Mouse (Mus musculus) liver, postnatal 0 days (tissue): Measurements from ENCODE around the gene Ccdc138.

ENCODE experiments used
- CTCF ChIP-seq: sonication (generic); IDR thresholded peaks from 2 replicates; pipeline ENCODE4 v1.5.1; 2016; ENCODE audit warnings: antibody characterized with exemption, low read depth
- EP300 ChIP-seq: IDR thresholded peaks from 2 replicates; pipeline ENCODE4 v1.6.1; 2016; ENCODE audit warnings: antibody characterized with exemption, low read depth, mild to moderate bottlenecking

DNA sequence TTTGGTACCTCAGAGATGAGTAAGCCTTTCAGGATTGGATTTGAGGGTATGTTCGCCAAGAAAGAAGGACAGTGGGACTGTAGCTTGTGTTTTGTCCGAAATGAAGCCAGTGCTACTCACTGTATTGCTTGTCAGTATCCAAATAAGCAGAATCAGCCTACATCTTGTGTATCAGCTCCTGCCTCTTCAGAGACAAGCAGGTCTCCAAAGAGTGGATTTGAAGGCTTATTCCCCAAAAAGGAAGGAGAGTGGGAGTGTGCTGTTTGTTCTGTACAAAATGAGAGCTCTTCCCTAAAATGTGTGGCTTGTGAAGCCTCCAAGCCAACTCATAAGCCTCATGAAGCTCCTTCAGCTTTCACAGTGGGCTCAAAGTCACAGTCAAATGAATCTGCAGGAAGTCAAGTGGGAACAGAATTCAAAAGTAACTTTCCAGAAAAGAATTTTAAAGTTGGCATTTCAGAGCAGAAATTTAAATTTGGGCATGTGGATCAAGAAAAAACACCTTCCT is 19.6 kb upstream of the Ccdc138 start:
- no peak for TF ChIP-seq CTCF
- TF ChIP-seq EP300: no peak
